Comparison of ENCODE assay signal across 8 mouse cellular contexts in the genomic region with DNA sequence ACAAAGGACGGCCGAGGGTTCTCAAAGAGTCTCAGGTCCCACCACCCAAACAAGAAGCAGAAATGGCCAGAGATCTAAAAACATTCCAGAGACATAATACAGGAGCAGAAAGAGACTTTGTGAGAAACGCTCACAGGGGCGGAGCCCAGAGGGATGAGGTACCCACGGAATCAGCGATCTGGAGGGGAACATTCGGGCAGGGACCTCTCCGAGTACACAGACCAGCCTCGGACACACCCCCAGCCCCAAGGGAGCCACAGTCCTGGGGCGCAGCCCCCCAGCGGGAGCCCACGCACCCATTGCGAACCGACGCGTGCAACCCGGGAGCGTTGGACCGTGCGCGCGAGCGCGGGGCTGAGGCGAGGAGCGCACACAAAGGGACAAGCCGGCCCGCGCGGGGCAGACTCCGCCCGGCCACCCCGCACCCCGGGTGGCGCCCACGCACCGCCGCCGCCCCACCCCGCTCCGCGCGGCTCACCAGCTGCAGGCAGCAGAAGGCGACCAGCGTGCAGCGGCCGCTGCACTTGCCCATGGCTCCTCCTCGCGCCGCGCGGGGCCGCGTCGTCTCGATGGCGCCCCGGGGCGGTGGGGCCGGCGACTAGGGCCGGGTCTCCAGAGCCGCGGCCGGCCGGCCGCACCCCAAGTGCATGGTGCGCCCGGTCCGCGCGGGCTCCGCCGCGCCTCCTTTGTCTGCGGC. TPM values are rescaled to one million over a fixed set of nuclear protein-coding genes. Genes with fewer than 3 reads are reported as not detected.
DNase-seq lines count a peak whose midpoint lies in the region; ATAC-seq and TF ChIP-seq lines count a peak whose summit lies in the region.

No protein-coding gene starts in this region.

- peak overlapping the region; percentile 97 for H3K9ac ChIP-seq in forebrain, embryonic 16.5 days (replicated peaks; ENCODE audit: low read depth, low read length)
- peak overlapping the region; percentile 60 for H3K9ac ChIP-seq in limb, embryonic 15.5 days

- 2% methylated on average over 76 of the region's 76 CpGs for WGBS in thymus, adult 2 months
- WGBS in forebrain, embryonic 16.5 days = under 1% methylated on average over 67 of the region's 76 CpGs
- under 1% methylated on average over 70 of the region's 76 CpGs for WGBS in limb, embryonic 15.5 days

- TF ChIP-seq POLR2A in thymus, adult 2 months (IDR thresholded peaks at IDR 0.05; ENCODE audit: control insufficient read depth, extremely low read depth, insufficient read depth, low read length, poor library complexity) = no peak

- peaks cover 5% of the 10 kb centered on the region; the same call in 1 of the 2 replicates for H3K4me1 ChIP-seq in thymus, adult 2 months (replicated peaks; ENCODE audit: control insufficient read depth, insufficient read depth, low read length)
- peaks cover 43% of the 10 kb centered on the region for H3K4me1 ChIP-seq in forebrain, embryonic 16.5 days (replicated peaks; ENCODE audit: control insufficient read depth, insufficient read depth, low read length)
- peaks cover 16% of the 10 kb centered on the region for H3K4me1 ChIP-seq in limb, embryonic 15.5 days

- peak; percentile 29 for ATAC-seq in frontal cortex, adult (ENCODE audit: low TSS enrichment)
- peak; percentile 61 for ATAC-seq in forebrain, embryonic 16.5 days
- ATAC-seq in limb, embryonic 15.5 days (ENCODE audit: insufficient number of reproducible peaks, low FRiP score, low TSS enrichment, low read depth) = peak; percentile 11; the same call in 1 of the 2 replicates

- DNase-seq in frontal cortex, postnatal 25 days (ENCODE audit: low spot score in 2 of 2) = no peak
- peak; percentile 4 for DNase-seq in thymus, adult 2 months
- DNase-seq in thymus, postnatal 0 days (ENCODE audit: low spot score) = no peak
- peak; percentile 51 for DNase-seq in retina, embryonic 14.5 days (ENCODE audit: low spot score)
- no peak for DNase-seq in spleen, adult 12 weeks (ENCODE audit: low spot score)

- no peak for TF ChIP-seq CTCF in thymus, adult 2 months (IDR thresholded peaks at IDR 0.05; ENCODE audit: borderline replicate concordance, control insufficient read depth, extremely low read depth, insufficient read depth, low read length, poor library complexity)

- no peaks in the 10 kb centered on the region for H3K36me3 ChIP-seq in thymus, adult 2 months (ENCODE audit: control insufficient read depth, insufficient read depth, low read length)
- no peaks in the 10 kb centered on the region for H3K36me3 ChIP-seq in forebrain, embryonic 16.5 days (ENCODE audit: control insufficient read depth, insufficient read depth)
- no peaks in the 10 kb centered on the region for H3K36me3 ChIP-seq in limb, embryonic 15.5 days

- no peak overlapping the region for H3K27ac ChIP-seq in thymus, adult 2 months (ENCODE audit: control insufficient read depth, insufficient read depth, low read length)
- H3K27ac ChIP-seq in forebrain, embryonic 16.5 days (ENCODE audit: low read length) = peak overlapping the region; percentile 83
- no peak overlapping the region for H3K27ac ChIP-seq in limb, embryonic 15.5 days

- H3K4me2 ChIP-seq in forebrain, embryonic 16.5 days (ENCODE audit: low read length) = peak overlapping the region; percentile 77
- H3K4me2 ChIP-seq in limb, embryonic 15.5 days = peak overlapping the region; percentile 99

- H3K27me3 ChIP-seq in thymus, adult 2 months (ENCODE audit: control insufficient read depth, insufficient read depth, low read length) = peaks cover 14% of the 10 kb centered on the region
- no peaks in the 10 kb centered on the region for H3K27me3 ChIP-seq in forebrain, embryonic 16.5 days (replicated peaks; ENCODE audit: control insufficient read depth, insufficient read depth, low read length)
- no peaks in the 10 kb centered on the region for H3K27me3 ChIP-seq in limb, embryonic 15.5 days

- H3K4me3 ChIP-seq in thymus, adult 2 months (ENCODE audit: control insufficient read depth, insufficient read depth, low read length) = 0 out of 2 replicates have a peak overlapping the region, but pooled peaks have one; percentile 3
- peak overlapping the region; percentile 83 for H3K4me3 ChIP-seq in forebrain, embryonic 16.5 days (replicated peaks; ENCODE audit: low read length)
- H3K4me3 ChIP-seq in limb, embryonic 15.5 days = peak overlapping the region; percentile 74

- H3K9me3 ChIP-seq in forebrain, embryonic 16.5 days (ENCODE audit: control insufficient read depth, low read length) = no peaks in the 10 kb centered on the region
- H3K9me3 ChIP-seq in limb, embryonic 15.5 days = no peaks in the 10 kb centered on the region

RNA-seq across cellular contexts. Expression of a gene that starts 0.5 kb away (rescaled TPM):
- 2.4 and 2.9 TPM in 2 replicates for polyA plus RNA-seq in thymus, adult 2 months (2012; rRNA removed)
- 0.17 TPM in 1 of 2 replicates, not detected in the other for polyA plus RNA-seq in thymus, postnatal 0 days (2015; fragmentation: Nextera tagmentation; extraction: Ambion mirVana)
- polyA plus RNA-seq in forebrain, embryonic 16.5 days (2015; fragmentation: Nextera tagmentation; extraction: Ambion mirVana) = 7.1 and 8.1 TPM in 2 replicates
- 0.79 and 0.97 TPM in 2 replicates for polyA plus RNA-seq in limb, embryonic 15.5 days (2015; fragmentation: Nextera tagmentation; extraction: Ambion mirVana)

Comparison
In these comparisons a context has a peak if more than half of its experiments do, and no peak if none do; other contexts are left out.
1. DNase-seq: peak in thymus, adult 2 months (single experiment) and retina, embryonic 14.5 days (single experiment); none in frontal cortex, postnatal 25 days (0 of 2), thymus, postnatal 0 days (single experiment) and spleen, adult 12 weeks (single experiment).
2. ATAC-seq: peak in every context shown above with its lines; median percentile 61 in forebrain, embryonic 16.5 days; 29 in frontal cortex, adult; 11 in limb, embryonic 15.5 days.
3. H3K4me3 ChIP-seq: peak in every context shown above with its lines; median percentile 83 in forebrain, embryonic 16.5 days; 74 in limb, embryonic 15.5 days; 3 in thymus, adult 2 months.